Mouse (Mus musculus) embryonic stem cell, embryonic (primary cell): ENCODE results near the gene Rhbdf1.

Source experiments
- CTCF ChIA-PET, 4 experiments: fragments of 300-600 bp in 2 of 4; fragments of 350-600 bp in 2 of 4; sonication (Branson Sonifier 250); formaldehyde crosslinking; loops; one replicate each; lab custom pipeline; 2022; ENCODE audit warnings: inconsistent platforms in 2 of 4; lab: Charles Lee
- POLR2A ChIA-PET, 4 experiments: fragments of 300-600 bp in 2 of 4; fragments of 350-600 bp in 2 of 4; sonication (Branson Sonifier 250); formaldehyde crosslinking; loops; one replicate each; lab custom pipeline; 2022; ENCODE audit warnings: antibody characterized with exemption in 4 of 4, inconsistent platforms in 1 of 4; lab: Charles Lee

Gene Rhbdf1

GRCm38 (mm10) chr11:32218501-32219050, 3.5 kb downstream of the Rhbdf1 start:
- POLR2A ChIA-PET = interaction anchor here in 3 of 4 experiments (0.6 to 13.6 kb wide), 15 partner anchors 8 to 109 kb away, joined by 3 to 108 read pairs (median 4); partner anchors contain the start of genes Snrnp25 (in 3 of the 3), Hbq1a (in 1 of the 3) and Mpg (in 1 of the 3)
- CTCF ChIA-PET = interaction anchor here (0.8 to 4.4 kb wide), 22 partner anchors 8 to 106 kb away, joined by 3 to 30 read pairs (median 4); partner anchors contain the start of genes Snrnp25 (in 2 of the 4), Hbq1a (in 1 of the 4), Hbq1b (in 1 of the 4) and Mpg (in 1 of the 4)

DNA sequence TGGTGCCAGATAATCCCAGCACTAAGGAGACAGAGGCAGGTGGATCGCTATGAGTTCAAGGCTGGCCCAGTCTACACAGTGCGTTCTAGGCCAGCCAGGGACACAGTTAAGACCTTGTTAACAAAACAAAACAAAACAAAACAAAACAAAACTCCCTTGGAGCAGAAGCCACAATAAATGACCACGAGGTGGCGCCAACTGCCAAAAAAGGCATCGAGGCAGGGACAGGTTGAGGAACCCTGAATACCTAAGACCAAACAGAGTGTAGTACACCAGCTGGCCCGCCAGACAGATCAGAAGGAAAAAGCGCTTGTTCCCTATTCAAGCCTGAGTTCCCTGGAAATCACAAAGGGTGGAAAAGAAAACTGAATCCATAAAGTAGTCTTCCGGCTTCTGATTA, 5.2 kb downstream of the Rhbdf1 start:
- ChIA-PET POLR2A (interaction anchor here in 2 of 4 experiments (1.5 to 13.6 kb wide), 2 partner anchors 12 to 18 kb away, joined by 4 to 108 read pairs; partner anchors contain the start of gene Snrnp25 (in 1 of the 2)), CTCF (interaction anchor here (0.5 to 4.4 kb wide), 15 partner anchors 10 to 464 kb away, joined by 3 to 30 read pairs (median 5); partner anchors contain the start of genes Mpg (in 1 of the 4), Nprl3 (in 1 of the 4) and Snrnp25 (in 1 of the 4))

DNA sequence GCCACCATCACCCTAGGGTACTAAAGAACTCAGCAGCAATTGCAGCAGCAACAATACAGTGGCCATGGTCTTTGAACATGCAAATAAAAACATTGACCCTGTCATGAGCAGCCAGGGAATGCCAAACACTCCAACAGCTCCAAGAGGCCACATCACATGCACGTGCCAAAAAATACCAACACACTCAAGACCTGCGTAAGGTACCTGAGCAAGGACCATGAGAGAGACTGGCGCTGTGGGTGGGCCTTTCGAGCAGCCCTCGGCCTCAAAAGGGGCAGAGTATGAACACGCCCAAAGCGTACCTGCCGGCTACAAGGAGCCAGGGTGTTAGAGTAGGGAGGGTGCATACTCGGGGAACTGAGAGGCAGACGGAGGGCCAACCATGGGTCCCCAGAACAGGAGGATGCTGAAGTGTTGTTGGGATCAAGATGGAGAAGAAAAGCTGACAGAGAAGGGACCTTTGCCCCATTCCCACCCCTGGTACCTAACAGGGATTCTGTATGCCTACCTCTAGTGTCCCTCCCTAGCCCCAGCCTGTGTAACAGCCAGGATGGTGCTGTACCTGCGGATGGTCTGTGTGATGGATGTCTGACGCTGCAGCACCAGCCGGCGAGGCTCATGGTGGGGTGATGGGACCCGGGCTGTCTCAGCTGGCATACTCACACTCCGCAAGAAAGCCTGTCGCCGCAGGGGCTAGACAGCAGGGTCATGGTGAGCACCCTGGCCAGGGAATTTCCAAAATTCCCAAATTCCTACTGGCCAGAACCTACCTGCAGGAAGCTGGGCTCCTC, 6.5 kb downstream of the Rhbdf1 start:
- POLR2A ChIA-PET = interaction anchor here in 2 of 4 experiments (0.9 to 13.6 kb wide), 5 partner anchors 9 to 25 kb away, joined by 3 to 108 read pairs (median 7); partner anchors contain the start of gene Snrnp25 (in 2 of the 2)
- CTCF ChIA-PET = interaction anchor here in 3 of 4 experiments (0.6 to 4.4 kb wide), 8 partner anchors 8 to 106 kb away, joined by 3 to 26 read pairs (median 4); partner anchors contain the start of gene Snrnp25 (in 1 of the 3)

- POLR2A ChIA-PET = interaction anchor here in 2 of 4 experiments (0.9 to 3.1 kb wide), 5 partner anchors 10 to 340 kb away, joined by 3 to 16 read pairs (median 4); partner anchors contain the start of gene Rhbdf1 (in 2 of the 2)
- CTCF ChIA-PET = interaction anchor here in 2 of 4 experiments (0.6 to 1.0 kb wide), 3 partner anchors 24 to 132 kb away, joined by 3 read pairs; no protein-coding TSS in a partner anchor
Measured at GRCm38 (mm10) chr11:32210623-32211022, 11.5 kb downstream of the Rhbdf1 start.

DNA sequence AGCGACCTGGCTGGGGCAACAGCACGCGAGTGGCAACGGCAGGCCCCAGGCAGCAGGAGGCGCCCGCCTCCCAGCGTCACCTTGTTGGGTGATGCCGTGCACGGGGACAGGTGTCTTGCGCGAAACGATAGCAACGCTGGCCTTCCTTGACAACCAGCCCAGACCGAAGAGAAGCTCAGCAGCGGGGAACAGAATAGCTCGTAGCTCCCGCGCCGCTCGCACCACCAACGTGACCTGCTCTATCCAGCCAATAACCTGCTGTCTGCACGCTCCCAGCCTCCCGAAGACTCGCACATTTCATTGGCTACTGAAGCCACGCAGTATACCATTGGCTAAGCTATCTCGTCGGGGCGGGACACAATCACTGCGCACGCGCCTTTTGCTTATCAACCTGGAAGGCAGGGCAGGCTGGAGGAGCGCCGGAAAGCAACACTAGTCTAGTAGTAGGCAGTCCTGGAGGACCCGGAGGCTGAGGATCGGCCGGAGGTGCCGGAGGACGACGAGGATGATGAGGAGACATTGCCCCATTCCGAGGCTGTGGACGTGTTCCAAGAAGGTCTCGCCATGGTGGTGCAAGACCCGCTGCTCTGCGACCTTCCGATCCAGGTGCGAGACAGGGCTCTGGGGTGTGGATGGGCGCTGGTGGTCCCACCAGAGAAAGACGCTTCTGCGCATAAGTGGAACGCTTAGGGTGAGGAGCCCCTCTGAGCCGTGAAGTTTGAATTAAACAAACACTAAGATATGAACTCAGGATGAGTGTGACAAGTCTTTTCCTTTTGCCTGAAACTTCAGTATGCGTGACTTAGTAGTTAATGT, 16.8 kb downstream of the Rhbdf1 start, which contains the start of gene Snrnp25:
TSS of gene Snrnp25 (plus strand) at position 358 of the 816 bp plus-strand sequence.
- CTCF ChIA-PET = interaction anchor here (0.5 to 2.0 kb wide), 40 partner anchors 9 to 379 kb away, joined by 3 to 25 read pairs (median 3); partner anchors contain the start of genes Efcab9 (in 1 of the 4), Hbq1a (in 1 of the 4) and Rhbdf1 (in 1 of the 4)

DNA sequence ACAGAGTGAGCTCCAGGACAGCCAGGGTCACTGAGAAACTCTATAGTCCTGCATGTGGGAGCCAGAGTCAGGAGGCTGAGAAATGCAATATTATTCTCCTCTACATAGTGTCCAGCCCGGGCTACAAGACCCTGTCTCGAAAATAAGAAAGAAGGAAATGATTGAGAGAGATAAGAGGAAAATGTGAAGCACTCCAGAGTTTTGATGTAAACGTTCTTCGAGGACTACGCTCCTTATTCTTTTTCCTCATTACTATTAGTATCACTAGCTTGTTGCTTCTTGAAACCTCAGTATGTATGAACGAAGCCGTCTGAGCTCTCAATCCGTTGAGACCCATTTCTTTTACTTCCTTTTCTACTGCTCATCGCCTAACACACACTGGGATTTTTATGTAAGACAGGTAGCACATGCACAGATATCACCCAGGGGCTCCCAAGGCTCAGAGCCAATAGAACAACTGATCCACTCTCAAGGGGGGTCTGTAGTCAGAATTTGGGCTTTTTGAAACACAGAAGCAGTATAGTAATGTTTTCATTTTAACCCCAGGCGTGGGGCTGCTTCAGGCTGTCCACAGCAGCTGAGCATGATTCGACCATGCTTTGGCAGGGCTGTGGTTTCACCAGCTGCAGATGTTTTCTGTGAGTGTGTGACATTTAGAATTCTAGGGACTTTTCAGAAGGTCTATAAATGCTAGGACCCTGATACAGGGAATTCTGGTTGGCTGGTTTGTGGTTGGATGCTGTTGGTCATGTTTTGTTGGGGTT, 20.0 kb downstream of the Rhbdf1 start:
- ChIA-PET POLR2A (interaction anchor here in 2 of 4 experiments (0.9 to 1.0 kb wide), 2 partner anchors 18 kb away, joined by 3 read pairs; no protein-coding TSS in a partner anchor), CTCF (interaction anchor here in 3 of 4 experiments (0.7 to 3.7 kb wide), 5 partner anchors 8 to 128 kb away, joined by 3 to 37 read pairs (median 3); no protein-coding TSS in a partner anchor)

More for the DNA sequence above, 16.8 kb downstream of the Rhbdf1 start, which contains the start of gene Snrnp25:
- POLR2A ChIA-PET = interaction anchor here (0.5 to 2.2 kb wide), 49 partner anchors 8 to 1309 kb away, joined by 3 to 29 read pairs (median 4); partner anchors contain the start of genes Bod1 (in 1 of the 4), Fbxw11 (in 1 of the 4), Hbq1b (in 1 of the 4) and Mpg (in 1 of the 4)

DNA sequence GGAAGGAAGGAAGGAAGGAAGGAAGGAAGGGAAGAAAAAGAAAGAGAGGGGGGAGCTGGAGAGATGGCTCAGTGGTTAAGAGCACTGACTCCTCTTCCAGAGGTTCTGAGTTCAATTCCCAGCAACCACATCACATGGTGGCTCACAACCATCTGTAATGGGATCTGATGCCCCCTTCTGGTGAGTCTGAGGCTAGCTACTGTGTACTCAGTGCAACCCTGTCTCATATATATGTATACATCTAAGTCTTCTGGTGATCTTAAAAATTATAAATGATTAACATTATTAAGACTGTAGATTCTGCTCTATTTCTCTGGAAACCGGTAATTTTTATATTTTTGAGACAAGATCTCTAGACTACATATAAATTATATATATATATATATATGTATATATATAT, 21.1 kb downstream of the Rhbdf1 start:
- CTCF ChIA-PET = interaction anchor here (0.7 to 4.9 kb wide), 7 partner anchors 18 to 181 kb away, joined by 3 to 37 read pairs (median 5); no protein-coding TSS in a partner anchor
- POLR2A ChIA-PET = interaction anchor here in 2 of 4 experiments (0.7 to 0.9 kb wide), 3 partner anchors 9 to 546 kb away, joined by 3 to 6 read pairs (median 5); no protein-coding TSS in a partner anchor

DNA sequence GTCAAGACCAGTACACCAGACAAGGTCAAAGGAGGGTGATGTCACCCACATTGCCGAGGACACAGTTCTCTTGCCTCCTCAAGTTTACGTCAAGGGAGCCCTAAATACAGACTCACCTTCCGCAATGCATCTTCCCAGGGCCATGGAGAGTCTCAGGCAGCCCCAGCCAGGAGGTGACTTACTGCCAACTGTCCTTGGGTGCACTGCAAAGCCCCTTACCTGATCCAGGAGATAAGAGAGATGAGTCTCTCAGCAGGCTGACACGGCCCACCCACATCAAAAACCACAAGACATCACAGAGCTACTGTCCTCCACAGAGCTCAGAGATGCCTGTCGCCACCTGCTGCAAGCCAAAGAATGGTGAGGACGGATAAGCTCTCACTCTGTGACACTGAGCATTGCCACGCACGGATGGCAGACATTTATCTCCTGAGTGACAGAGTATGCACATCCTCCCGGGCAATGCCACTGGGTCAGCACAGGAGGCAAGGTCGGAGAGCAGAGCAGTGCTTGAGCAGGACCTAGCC, 22.0 kb downstream of the Rhbdf1 start, which contains the start of gene Il9r:
TSS of gene Il9r (minus strand) at position 205 of the 527 bp plus-strand sequence.
- POLR2A ChIA-PET = interaction anchor here in 1 of 4 experiments (0.7 to 1.2 kb wide), 2 partner anchors 20 to 45 kb away, joined by 3 read pairs; no protein-coding TSS in a partner anchor
- CTCF ChIA-PET = interaction anchor here (0.7 to 4.9 kb wide), 5 partner anchors 17 to 171 kb away, joined by 3 to 37 read pairs (median 5); no protein-coding TSS in a partner anchor

GRCm38 (mm10) chr11:32199230-32199629, 22.9 kb downstream of the Rhbdf1 start:
- ChIA-PET POLR2A (interaction anchor here in 1 of 4 experiments (1.1 to 1.2 kb wide), 2 partner anchors 23 to 45 kb away, joined by 3 read pairs; partner anchors contain the start of gene Rhbdf1), CTCF (interaction anchor here in 2 of 4 experiments (1.1 to 4.9 kb wide), 4 partner anchors 9 to 122 kb away, joined by 3 to 37 read pairs (median 10); no protein-coding TSS in a partner anchor)

DNA sequence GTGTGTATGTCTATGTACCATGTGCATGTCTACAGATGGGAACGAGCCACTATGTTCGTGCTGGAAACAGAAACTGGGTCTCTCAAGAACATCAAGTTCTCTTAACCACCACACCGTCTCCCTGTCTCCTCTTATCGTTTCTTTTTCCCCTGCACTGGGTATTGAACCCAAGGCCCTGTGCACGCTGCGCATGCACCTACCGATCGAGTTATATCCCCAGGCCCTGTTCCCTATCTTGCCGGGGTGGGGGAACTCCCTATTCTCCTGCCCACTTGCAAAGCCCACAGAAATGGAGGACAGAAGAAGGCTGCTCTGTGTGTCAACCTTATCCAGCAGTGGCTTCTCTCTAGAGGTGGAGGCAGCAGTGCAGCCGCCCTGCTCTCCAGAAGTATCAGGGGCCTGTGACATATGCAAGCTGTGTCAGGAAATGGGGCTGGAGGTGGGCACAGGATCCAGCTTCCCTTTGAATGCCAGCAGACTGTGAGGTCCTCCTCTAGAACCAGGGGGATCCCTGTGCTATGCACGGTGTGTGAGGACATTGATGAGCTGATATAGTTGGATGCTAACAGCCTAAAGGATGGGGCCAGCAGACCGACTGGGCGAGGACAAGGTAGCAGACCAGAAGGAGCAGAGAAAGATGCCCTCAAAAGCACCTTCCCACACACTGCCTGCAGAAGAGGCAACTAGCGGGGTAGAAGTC, 23.7 kb downstream of the Rhbdf1 start:
- POLR2A ChIA-PET = interaction anchor here in 2 of 4 experiments (1.1 to 1.3 kb wide), 3 partner anchors 24 to 216 kb away, joined by 3 read pairs; partner anchors contain the start of gene Rhbdf1 (in 1 of the 2)
- CTCF ChIA-PET = interaction anchor here in 2 of 4 experiments (1.1 to 4.9 kb wide), 3 partner anchors 10 to 16 kb away, joined by 3 to 37 read pairs (median 15); no protein-coding TSS in a partner anchor

GRCm38 (mm10) chr11:32197766-32198165, 24.3 kb downstream of the Rhbdf1 start:
- CTCF ChIA-PET = interaction anchor here in 1 of 4 experiments (4.9 kb wide), 1 partner anchor 15 kb away, joined by 15 read pairs; no protein-coding TSS in a partner anchor
- POLR2A ChIA-PET = interaction anchor here in 2 of 4 experiments (0.8 to 1.3 kb wide), 3 partner anchors 15 to 216 kb away, joined by 3 to 6 read pairs (median 3); no protein-coding TSS in a partner anchor

- ChIA-PET POLR2A (interaction anchor here in 2 of 4 experiments (0.9 to 1.1 kb wide), 2 partner anchors 19 to 35 kb away, joined by 3 read pairs; no protein-coding TSS in a partner anchor), CTCF (interaction anchor here in 2 of 4 experiments (1.0 to 4.9 kb wide), 2 partner anchors 14 to 144 kb away, joined by 3 to 15 read pairs; no protein-coding TSS in a partner anchor)
Measured at GRCm38 (mm10) chr11:32196727-32197126, 25.4 kb downstream of the Rhbdf1 start.

DNA sequence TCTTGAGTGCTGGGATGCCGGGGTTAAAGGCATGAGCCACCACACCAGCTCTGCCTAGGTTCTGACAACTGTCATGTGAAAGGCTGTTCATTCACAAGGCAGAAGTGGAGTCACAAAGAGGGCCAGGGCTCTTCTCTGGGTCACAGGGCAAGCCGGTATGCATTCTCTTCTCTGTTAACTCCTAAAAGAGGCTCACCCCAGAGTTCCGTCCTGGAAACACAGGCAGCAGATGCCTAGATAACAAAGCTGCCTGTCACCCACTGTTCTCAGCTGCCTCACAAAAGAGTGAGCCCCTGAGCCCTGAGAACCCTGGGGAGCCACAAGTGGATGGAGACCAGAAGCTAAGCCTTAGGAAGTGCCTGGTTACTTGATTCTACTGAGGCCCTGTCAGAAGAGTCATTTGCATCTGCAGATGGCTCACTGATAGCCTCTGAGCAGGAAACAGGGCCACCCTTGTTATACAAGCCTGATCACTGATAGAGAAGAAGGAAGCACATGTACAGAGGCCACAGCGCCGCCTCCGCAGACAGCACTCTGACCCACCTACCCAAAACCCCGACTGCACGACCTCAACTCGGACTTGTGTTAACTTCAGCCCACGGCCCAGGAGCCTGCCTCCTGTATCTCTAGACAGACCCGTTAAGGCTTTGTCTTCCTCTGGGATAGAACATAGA, 26.1 kb downstream of the Rhbdf1 start:
- ChIA-PET POLR2A (interaction anchor here in 2 of 4 experiments (0.9 to 1.2 kb wide), 3 partner anchors 9 to 34 kb away, joined by 3 to 7 read pairs (median 3); partner anchors contain the start of gene Snrnp25 (in 1 of the 2)), CTCF (interaction anchor here in 2 of 4 experiments (0.5 to 1.1 kb wide), 4 partner anchors 13 to 359 kb away, joined by 3 to 6 read pairs (median 3); no protein-coding TSS in a partner anchor)
